Mouse (Mus musculus): ENCODE results near the gene Birc5. TPM values are rescaled to one million over a fixed set of nuclear protein-coding genes. Genes with fewer than 3 reads are reported as not detected.

Gene Birc5
- polyA plus RNA-seq, 1 experiment from 2014 or later = 365 TPM

DNA sequence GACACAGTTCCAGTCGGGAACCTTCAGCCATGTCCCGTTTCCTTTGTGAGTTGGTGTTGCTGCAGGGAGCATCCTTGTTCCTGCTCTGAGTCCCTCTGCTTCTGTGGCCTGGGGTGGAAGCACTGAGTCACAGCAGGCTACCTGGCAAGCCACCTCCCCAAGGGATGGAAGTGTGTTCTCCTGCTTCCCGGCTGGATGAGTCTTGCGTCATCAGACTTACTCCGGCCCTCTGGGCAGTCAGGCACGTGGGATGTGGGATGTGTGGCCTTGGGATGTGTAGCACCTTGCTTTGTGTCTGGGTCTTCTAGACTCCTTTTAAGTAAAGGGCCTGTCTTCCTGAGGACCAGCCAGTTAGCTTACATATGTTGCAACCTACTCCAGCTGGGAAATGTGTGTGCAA is 30.6 kb downstream of the Birc5 start:
- Histone ChIP-seq H3K27ac (ENCODE audit: low read depth, low read length) (no peak overlapping the region), H3K4me1 (replicated peaks; ENCODE audit: control insufficient read depth, insufficient read depth, low read length) (peaks cover 9% of the 10 kb centered on the region; the same call in 1 of the 2 replicates)
- WGBS = 68% methylated on average over 6 of the region's 6 CpGs

DNA sequence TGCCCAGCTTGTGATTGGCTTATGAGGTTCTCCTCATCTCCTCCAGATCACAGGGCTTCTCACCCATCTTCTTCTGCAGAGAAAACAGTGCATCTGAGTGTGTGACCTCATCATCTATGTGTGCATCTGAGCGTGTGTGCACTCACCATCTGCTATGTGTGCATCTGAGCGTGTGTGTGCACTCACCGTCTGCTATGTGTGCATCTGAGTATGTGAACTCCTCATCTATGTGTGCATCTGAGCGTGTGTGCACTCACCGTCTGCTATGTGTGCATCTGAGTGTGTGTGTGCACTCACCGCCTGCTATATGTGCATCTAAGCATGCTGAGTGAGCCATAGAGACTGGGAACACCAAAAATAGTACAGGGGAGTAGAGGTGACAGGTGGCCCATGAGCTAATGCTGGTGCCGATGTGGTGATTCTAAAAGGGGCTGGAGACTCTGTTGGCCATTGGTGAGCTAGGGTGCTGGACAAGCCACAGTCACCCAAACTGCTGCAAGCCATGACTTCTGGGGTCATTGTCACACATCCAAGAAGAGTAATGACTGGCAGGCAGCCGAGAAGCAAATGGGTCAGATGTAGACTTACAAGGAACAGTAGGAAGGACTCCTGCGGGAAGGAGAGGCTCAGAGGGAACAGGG is 31.4 kb downstream of the Birc5 start:
- Histone ChIP-seq H3K4me3 (ENCODE audit: low read depth, low read length) (no peak overlapping the region), H3K27me3 (ENCODE audit: control insufficient read depth, insufficient read depth, low read length) (peaks cover 4% of the 10 kb centered on the region), H3K9ac (ENCODE audit: low read length) (no peak overlapping the region), H3K4me2 (ENCODE audit: low read depth, low read length, severe bottlenecking) (no peak overlapping the region), H3K9me3 (ENCODE audit: control insufficient read depth, low read length) (no peaks in the 10 kb centered on the region), H3K4me1 (replicated peaks; ENCODE audit: control insufficient read depth, insufficient read depth, low read length) (peaks cover 9% of the 10 kb centered on the region; the same call in 1 of the 2 replicates), H3K27ac (ENCODE audit: low read depth, low read length) (no peak overlapping the region), H3K36me3 (ENCODE audit: control insufficient read depth, insufficient read depth, low read length) (no peaks in the 10 kb centered on the region)
- ATAC-seq (replicated peaks; ENCODE audit: low FRiP score) (no peak), DNase-seq (ENCODE audit: low spot score) (no peak)
- WGBS = 91% methylated on average over 9 of the region's 9 CpGs

More for the DNA sequence above, 30.6 kb downstream of the Birc5 start:
- Histone ChIP-seq H3K4me2 (ENCODE audit: low read depth, low read length, severe bottlenecking) (no peak overlapping the region), H3K36me3 (ENCODE audit: control insufficient read depth, insufficient read depth, low read length) (no peaks in the 10 kb centered on the region), H3K4me3 (ENCODE audit: low read depth, low read length) (no peak overlapping the region), H3K9ac (ENCODE audit: low read length) (no peak overlapping the region), H3K9me3 (ENCODE audit: control insufficient read depth, low read length) (no peaks in the 10 kb centered on the region), H3K27me3 (ENCODE audit: control insufficient read depth, insufficient read depth, low read length) (peaks cover 4% of the 10 kb centered on the region)
- DNase-seq (ENCODE audit: low spot score) = no peak
- ATAC-seq (replicated peaks; ENCODE audit: low FRiP score) = no peak

DNA sequence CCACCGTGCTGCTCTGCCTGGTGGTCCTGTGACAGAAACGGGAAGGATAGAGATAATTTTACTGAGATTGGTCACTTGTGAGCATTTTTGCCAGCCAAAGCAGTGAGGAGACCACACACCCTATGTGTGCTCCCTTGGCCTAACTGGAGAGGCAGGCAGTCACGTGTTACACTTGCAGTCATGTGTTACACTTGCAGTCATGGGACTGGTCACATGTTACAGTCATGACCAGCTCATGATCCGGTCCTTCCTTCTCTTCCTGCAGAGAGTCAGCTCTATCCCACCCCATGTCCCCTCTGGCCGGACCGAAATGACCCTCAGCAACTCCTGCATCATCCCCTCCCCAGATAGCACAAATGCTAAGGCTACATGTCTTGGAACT is 31.9 kb downstream of the Birc5 start:
- Histone ChIP-seq H3K4me2 (ENCODE audit: low read depth, low read length, severe bottlenecking) (no peak overlapping the region), H3K9me3 (ENCODE audit: control insufficient read depth, low read length) (no peaks in the 10 kb centered on the region), H3K27me3 (ENCODE audit: control insufficient read depth, insufficient read depth, low read length) (peaks cover 7% of the 10 kb centered on the region), H3K36me3 (ENCODE audit: control insufficient read depth, insufficient read depth, low read length) (no peaks in the 10 kb centered on the region), H3K27ac (ENCODE audit: low read depth, low read length) (no peak overlapping the region), H3K4me1 (replicated peaks; ENCODE audit: control insufficient read depth, insufficient read depth, low read length) (peaks cover 7% of the 10 kb centered on the region; the same call in 1 of the 2 replicates), H3K4me3 (ENCODE audit: low read depth, low read length) (no peak overlapping the region), H3K9ac (ENCODE audit: low read length) (no peak overlapping the region)
- ATAC-seq (replicated peaks; ENCODE audit: low FRiP score) (no peak), DNase-seq (ENCODE audit: low spot score) (no peak)
- WGBS = 86% methylated on average over 6 of the region's 6 CpGs

DNA sequence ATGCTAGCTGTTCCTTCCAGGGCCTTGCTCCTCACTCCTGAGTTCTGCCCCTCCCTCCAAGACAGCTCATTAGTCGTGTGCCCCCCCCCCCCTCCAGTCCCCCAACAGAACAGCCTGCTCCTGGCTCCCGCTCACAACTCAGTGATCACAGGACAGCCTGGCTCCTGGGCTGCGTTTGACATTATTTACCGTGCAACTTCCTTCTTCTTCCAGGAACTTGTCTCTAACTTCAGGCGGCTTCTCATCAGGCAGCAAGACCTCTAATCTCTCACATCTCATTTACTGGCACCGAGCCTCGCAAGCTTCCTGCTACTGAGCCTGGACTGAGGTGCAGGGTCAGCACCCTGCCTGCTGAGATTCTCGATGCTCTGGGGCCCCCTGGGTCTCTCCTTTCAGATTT is 32.7 kb downstream of the Birc5 start:
- no peak overlapping the region for H3K27ac ChIP-seq (ENCODE audit: low read depth, low read length)
- peaks cover 7% of the 10 kb centered on the region; the same call in 1 of the 2 replicates for H3K4me1 ChIP-seq (replicated peaks; ENCODE audit: control insufficient read depth, insufficient read depth, low read length)
- no peaks in the 10 kb centered on the region for H3K36me3 ChIP-seq (ENCODE audit: control insufficient read depth, insufficient read depth, low read length)
- H3K4me2 ChIP-seq (ENCODE audit: low read depth, low read length, severe bottlenecking) = no peak overlapping the region
- peaks cover 11% of the 10 kb centered on the region for H3K27me3 ChIP-seq (ENCODE audit: control insufficient read depth, insufficient read depth, low read length)
- ATAC-seq (replicated peaks; ENCODE audit: low FRiP score) = no peak
- H3K9me3 ChIP-seq (ENCODE audit: control insufficient read depth, low read length) = no peaks in the 10 kb centered on the region
- WGBS = 23% methylated on average over 8 of the region's 8 CpGs
- DNase-seq (ENCODE audit: low spot score) = no peak
- H3K4me3 ChIP-seq (ENCODE audit: low read depth, low read length) = no peak overlapping the region
- H3K9ac ChIP-seq (ENCODE audit: low read length) = no peak overlapping the region

DNA sequence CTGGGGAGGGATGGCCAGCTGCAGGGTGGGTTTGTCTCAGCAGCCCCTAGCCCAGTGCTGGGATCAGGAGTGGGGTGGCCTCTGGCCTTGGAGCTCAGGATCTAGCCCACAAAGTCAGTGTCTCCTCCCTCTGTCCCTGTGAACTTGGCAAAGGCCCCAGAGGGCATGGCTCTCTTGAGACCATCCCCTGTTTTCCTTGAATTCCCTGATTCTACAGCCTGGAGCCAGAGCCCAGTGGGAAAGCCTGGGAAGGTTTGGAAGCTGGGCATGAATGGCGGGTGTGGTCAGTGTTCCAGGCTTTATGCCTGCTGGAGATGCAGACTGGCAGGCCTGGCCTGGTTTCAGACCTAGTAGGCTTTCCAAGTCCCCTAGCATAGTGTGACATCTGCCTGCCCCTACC is 33.2 kb downstream of the Birc5 start:
- no peak overlapping the region for H3K4me2 ChIP-seq (ENCODE audit: low read depth, low read length, severe bottlenecking)
- no peak overlapping the region for H3K9ac ChIP-seq (ENCODE audit: low read length)
- peaks cover 14% of the 10 kb centered on the region for H3K27me3 ChIP-seq (ENCODE audit: control insufficient read depth, insufficient read depth, low read length)
- DNase-seq (ENCODE audit: low spot score) (no peak), ATAC-seq (replicated peaks; ENCODE audit: low FRiP score) (no peak)
- peaks cover 7% of the 10 kb centered on the region; the same call in 1 of the 2 replicates for H3K4me1 ChIP-seq (replicated peaks; ENCODE audit: control insufficient read depth, insufficient read depth, low read length)
- WGBS = 86% methylated on average over 1 of the region's 1 CpGs
- no peak overlapping the region for H3K4me3 ChIP-seq (ENCODE audit: low read depth, low read length)
- no peaks in the 10 kb centered on the region for H3K36me3 ChIP-seq (ENCODE audit: control insufficient read depth, insufficient read depth, low read length)
- H3K27ac ChIP-seq (ENCODE audit: low read depth, low read length) = no peak overlapping the region
- no peaks in the 10 kb centered on the region for H3K9me3 ChIP-seq (ENCODE audit: control insufficient read depth, low read length)

DNA sequence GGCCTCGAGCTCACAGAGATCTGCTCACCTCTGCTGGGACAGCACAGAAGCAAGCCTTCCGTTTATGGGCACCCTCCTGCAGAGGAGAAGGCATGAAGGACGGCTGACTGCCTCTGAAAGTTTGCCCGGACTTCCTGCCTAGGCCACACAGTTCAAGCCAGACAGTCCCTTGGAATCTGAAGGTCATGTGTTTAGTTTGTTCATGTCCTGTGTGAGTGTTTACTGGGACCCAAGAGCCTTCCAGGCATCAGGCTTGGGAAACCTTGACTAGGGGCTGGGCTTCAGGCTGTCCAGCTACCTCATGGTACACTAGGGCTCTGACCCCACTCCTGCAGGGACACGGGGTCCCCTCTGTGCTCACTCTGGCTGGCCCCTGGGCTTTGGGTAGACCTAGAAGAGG is 36.9 kb downstream of the Birc5 start:
- no peak for ATAC-seq (replicated peaks; ENCODE audit: low FRiP score)
- 68% methylated on average over 5 of the region's 5 CpGs for WGBS
- peaks cover 36% of the 10 kb centered on the region for H3K27me3 ChIP-seq (ENCODE audit: control insufficient read depth, insufficient read depth, low read length)

DNA sequence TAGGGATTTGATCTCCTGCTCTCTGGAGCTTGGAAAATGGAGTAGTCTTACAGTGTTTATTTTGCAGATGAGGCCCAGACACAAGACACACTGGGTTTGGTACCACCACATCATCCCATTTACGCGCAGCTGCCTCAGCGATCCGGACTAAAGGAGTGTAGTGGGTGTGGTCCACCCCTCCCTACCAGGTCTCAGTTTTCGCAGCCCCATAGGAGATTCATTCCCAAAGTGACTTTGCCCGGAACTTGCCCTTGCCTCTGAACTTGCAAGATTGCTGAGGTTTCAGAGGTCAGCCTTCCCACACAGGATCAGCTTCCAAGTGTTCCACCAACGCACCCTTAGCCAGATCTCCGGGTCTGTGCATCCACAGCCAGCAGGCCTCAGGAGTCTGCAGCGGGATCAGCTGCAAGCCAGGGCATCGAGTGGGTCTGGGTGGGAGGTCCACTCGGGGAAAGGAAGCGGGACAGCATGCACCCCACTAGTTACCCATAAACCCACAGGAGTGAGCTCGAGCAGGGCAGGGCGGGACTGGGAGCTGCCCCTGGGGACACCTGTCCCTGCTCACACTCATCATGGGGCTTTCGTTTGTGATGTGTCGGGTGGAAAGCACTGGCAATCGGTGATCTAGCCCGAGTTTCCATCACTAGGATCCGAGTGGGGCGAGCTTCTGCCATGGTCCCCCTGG is 39.3 kb downstream of the Birc5 start:
- Histone ChIP-seq H3K9me3 (ENCODE audit: control insufficient read depth, low read length) (no peaks in the 10 kb centered on the region), H3K36me3 (ENCODE audit: control insufficient read depth, insufficient read depth, low read length) (no peaks in the 10 kb centered on the region), H3K4me2 (ENCODE audit: low read depth, low read length, severe bottlenecking) (peak overlapping the region; percentile 58), H3K9ac (ENCODE audit: low read length) (no peak overlapping the region; the same call in 1 of the 2 replicates), H3K4me3 (ENCODE audit: low read depth, low read length) (peak overlapping the region; percentile 17; the same call in 1 of the 2 replicates), H3K4me1 (replicated peaks; ENCODE audit: control insufficient read depth, insufficient read depth, low read length) (peaks cover 35% of the 10 kb centered on the region), H3K27me3 (ENCODE audit: control insufficient read depth, insufficient read depth, low read length) (peaks cover 49% of the 10 kb centered on the region), H3K27ac (ENCODE audit: low read depth, low read length) (0 out of 2 replicates have a peak overlapping the region, but pooled peaks have one; percentile 6)
- 9% methylated on average over 20 of the region's 20 CpGs for WGBS
- DNase-seq (ENCODE audit: low spot score) (no peak), ATAC-seq (replicated peaks; ENCODE audit: low FRiP score) (no peak)

More for the DNA sequence above, 36.9 kb downstream of the Birc5 start:
- Histone ChIP-seq H3K36me3 (ENCODE audit: control insufficient read depth, insufficient read depth, low read length) (no peaks in the 10 kb centered on the region), H3K4me3 (ENCODE audit: low read depth, low read length) (no peak overlapping the region), H3K9me3 (ENCODE audit: control insufficient read depth, low read length) (no peaks in the 10 kb centered on the region), H3K27ac (ENCODE audit: low read depth, low read length) (no peak overlapping the region), H3K9ac (ENCODE audit: low read length) (no peak overlapping the region), H3K4me2 (ENCODE audit: low read depth, low read length, severe bottlenecking) (no peak overlapping the region), H3K4me1 (replicated peaks; ENCODE audit: control insufficient read depth, insufficient read depth, low read length) (peaks cover 29% of the 10 kb centered on the region)
- DNase-seq (ENCODE audit: low spot score) = no peak

DNA sequence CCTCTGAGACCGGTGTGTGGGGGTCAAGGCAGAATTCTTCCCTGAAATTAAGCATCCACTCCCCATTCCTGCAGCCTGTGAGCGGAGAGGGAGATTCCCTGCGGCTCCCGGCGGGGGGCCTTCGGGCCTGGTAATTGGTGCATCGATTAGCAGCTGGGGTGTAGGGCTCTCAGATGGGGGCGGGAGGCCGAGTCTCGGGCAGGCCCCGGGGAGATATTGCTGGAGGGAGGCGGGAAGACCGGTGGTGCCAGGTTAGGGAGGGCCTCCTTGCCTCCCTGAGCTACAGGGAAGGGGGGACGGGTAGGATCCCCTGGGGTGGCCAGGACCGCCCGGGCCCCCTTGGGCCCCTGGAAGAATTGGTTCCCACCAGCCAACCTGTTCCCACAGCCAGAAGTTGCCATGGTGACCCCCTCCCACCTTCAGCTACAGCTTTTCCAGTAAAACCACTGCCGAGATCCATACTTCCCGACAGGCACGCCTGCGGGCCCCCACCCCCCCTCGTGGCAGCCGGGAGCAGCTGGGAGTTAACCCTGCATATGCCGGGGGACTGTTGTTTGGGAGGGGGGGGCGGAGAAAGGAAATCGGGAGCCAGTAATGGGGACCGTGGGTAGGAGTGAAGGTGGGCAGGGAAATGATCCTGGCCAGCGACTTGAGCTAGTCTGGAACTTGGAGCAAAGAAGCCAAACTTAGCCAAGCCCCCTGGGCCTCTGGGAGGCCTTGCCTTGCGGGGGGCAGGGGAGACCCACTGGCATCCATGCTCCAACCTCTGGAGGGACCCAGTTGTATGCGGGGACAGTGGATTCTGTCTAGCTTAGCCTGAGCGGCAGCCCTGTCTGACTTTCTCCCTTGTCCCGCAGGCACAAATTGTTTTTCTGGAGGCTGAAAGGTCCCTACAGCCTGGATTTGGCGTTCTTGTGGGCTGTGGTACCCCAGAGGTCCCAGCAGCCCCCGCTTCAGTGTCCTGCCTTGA is 40.1 kb downstream of the Birc5 start:
- peak overlapping the region; percentile 58 for H3K4me2 ChIP-seq (ENCODE audit: low read depth, low read length, severe bottlenecking)
- H3K27me3 ChIP-seq (ENCODE audit: control insufficient read depth, insufficient read depth, low read length) = peaks cover 51% of the 10 kb centered on the region
- peak; percentile 79 for DNase-seq (ENCODE audit: low spot score)
- H3K9me3 ChIP-seq (ENCODE audit: control insufficient read depth, low read length) = no peaks in the 10 kb centered on the region
- H3K4me3 ChIP-seq (ENCODE audit: low read depth, low read length) = peak overlapping the region; percentile 17
- H3K9ac ChIP-seq (ENCODE audit: low read length) = peak overlapping the region; percentile 44
- H3K4me1 ChIP-seq (replicated peaks; ENCODE audit: control insufficient read depth, insufficient read depth, low read length) = peaks cover 35% of the 10 kb centered on the region
- H3K27ac ChIP-seq (ENCODE audit: low read depth, low read length) = peak overlapping the region; percentile 68
- no peaks in the 10 kb centered on the region for H3K36me3 ChIP-seq (ENCODE audit: control insufficient read depth, insufficient read depth, low read length)
- WGBS = 1% methylated on average over 33 of the region's 33 CpGs
- peak; percentile 39; the same call in 1 of the 2 replicates for ATAC-seq (replicated peaks; ENCODE audit: low FRiP score)
